Mouse (Mus musculus) spleen, adult 2 months (tissue): ENCODE results near the gene Tubgcp2. TPM values are rescaled to one million over a fixed set of nuclear protein-coding genes. Genes with fewer than 3 reads are reported as not detected.

Experiments used
- DNase-seq, 2 experiments: peaks; one replicate each; pipeline versions ENCODE4 v3.0.0 to v3.0.0-alpha.2; 2012 to 2021; ENCODE audit warnings: low spot score in 2 of 2, low read depth in 1 of 2
- H3K27ac ChIP-seq: fragments of 200-500 bp; 2 replicates; pipeline ENCODE4 v1.5.1; 2012; ENCODE audit warnings: low read length, inconsistent platforms; ENCODE audit not compliant: insufficient read depth
- H3K27me3 ChIP-seq: fragments of 200-500 bp; 2 replicates; pipeline ENCODE4 v1.6.1; 2012; ENCODE audit warnings: mild to moderate bottlenecking, moderate library complexity, low read length, inconsistent platforms; ENCODE audit not compliant: control insufficient read depth, insufficient read depth
- H3K36me3 ChIP-seq: fragments of 200-500 bp; 2 replicates; pipeline ENCODE4 v1.6.1; 2012; ENCODE audit warnings: mild to moderate bottlenecking, low read length, inconsistent platforms; ENCODE audit not compliant: control insufficient read depth, insufficient read depth
- H3K4me1 ChIP-seq: fragments of 200-500 bp; 2 replicates; pipeline ENCODE4 v1.6.1; 2011; ENCODE audit warnings: inconsistent platforms; ENCODE audit not compliant: control insufficient read depth, insufficient read depth, insufficient read length
- H3K4me3 ChIP-seq: fragments of 200-500 bp; 2 replicates; pipeline ENCODE4 v1.5.1; 2011; ENCODE audit warnings: mild to moderate bottlenecking, inconsistent platforms; ENCODE audit not compliant: insufficient read depth, insufficient read length; ENCODE audit errors: extremely low read depth
- CTCF ChIP-seq: fragments of 200-500 bp; IDR thresholded peaks from 2 replicates; pipeline ENCODE4 v1.5.1; 2011; ENCODE audit warnings: mild to moderate bottlenecking, inconsistent platforms; ENCODE audit not compliant: insufficient read depth, insufficient read length, insufficient replicate concordance; ENCODE audit errors: extremely low read depth
- POLR2A ChIP-seq: fragments of 200-500 bp; IDR thresholded peaks from 2 replicates; pipeline ENCODE4 v1.6.1; 2011; ENCODE audit warnings: low read depth, low read length, inconsistent platforms
- WGBS: fragments of 180-500 bp; shearing (Covaris S2); methylation state at CpG from one replicate; pipeline ENCODE4 v1.1.7; 2018; 5-methylcytosine and 5-hydroxymethylcytosine counted together
- polyA plus RNA-seq: library from polyadenylated mRNA; depleted of rRNA; stranded (reverse); fragments of >200 nt; gene quantifications from 2 replicates; pipeline ENCODE4 v1.2.3, GENCODE M21; 2012

Tubgcp2 gene
- polyA plus RNA-seq, 1 experiment, result 16.3 TPM

- Histone ChIP-seq H3K36me3 (no peaks in the 10 kb centered on the region), H3K4me3 (no peak overlapping the region; the same call in 1 of the 2 replicates), H3K4me1 (peaks cover 12% of the 10 kb centered on the region; the same call in 1 of the 2 replicates), H3K27me3 (peaks cover 10% of the 10 kb centered on the region), H3K27ac (no peak overlapping the region)
- TF ChIP-seq CTCF, result no peak
- TF ChIP-seq POLR2A, result no peak
- no peak for DNase-seq
- 3% methylated on average over 33 of the region's 33 CpGs for WGBS
Measured at GRCm38 (mm10) chr7:140047811-140048311, 11.4 kb upstream of the Tubgcp2 start.

GRCm38 (mm10) chr7:140045546-140045945 is 9.1 kb upstream of the Tubgcp2 start:
- 83% methylated on average over 4 of the region's 4 CpGs for WGBS
- Histone ChIP-seq H3K27ac (no peak overlapping the region), H3K4me3 (no peak overlapping the region), H3K36me3 (peaks cover 2% of the 10 kb centered on the region; the same call in 1 of the 2 replicates), H3K4me1 (peaks cover 12% of the 10 kb centered on the region; the same call in 1 of the 2 replicates), H3K27me3 (peaks cover 9% of the 10 kb centered on the region)
- no peak for TF ChIP-seq CTCF
- no peak for DNase-seq

- DNase-seq, result no peak
- H3K27ac ChIP-seq, result no peak overlapping the region
- peaks cover 2% of the 10 kb centered on the region; the same call in 1 of the 2 replicates for H3K4me1 ChIP-seq
- 65% methylated on average over 3 of the region's 3 CpGs for WGBS
- H3K27me3 ChIP-seq, result peaks cover under 1% of the 10 kb centered on the region; the same call in 1 of the 2 replicates
- TF ChIP-seq POLR2A, result no peak
- no peak for TF ChIP-seq CTCF
- no peak overlapping the region for H3K4me3 ChIP-seq
- peaks cover 7% of the 10 kb centered on the region; the same call in 1 of the 2 replicates for H3K36me3 ChIP-seq
Measured at GRCm38 (mm10) chr7:140042728-140043127, 6.3 kb upstream of the Tubgcp2 start.

- H3K4me1 ChIP-seq, result peaks cover 5% of the 10 kb centered on the region; the same call in 1 of the 2 replicates
- DNase-seq, result no peak
- no peak for TF ChIP-seq CTCF
- no peak for TF ChIP-seq POLR2A
- no peak overlapping the region for H3K4me3 ChIP-seq
- H3K36me3 ChIP-seq, result peaks cover 12% of the 10 kb centered on the region
- no peak overlapping the region for H3K27ac ChIP-seq
- 56% methylated on average over 3 of the region's 3 CpGs for WGBS
- no peaks in the 10 kb centered on the region for H3K27me3 ChIP-seq
Measured at GRCm38 (mm10) chr7:140037171-140037555, 694 bp upstream of the Tubgcp2 start.

GRCm38 (mm10) chr7:140035456-140035855 is 1.0 kb downstream of the Tubgcp2 start:
- DNase-seq, result no peak
- Histone ChIP-seq H3K27ac (no peak overlapping the region), H3K4me1 (peaks cover 5% of the 10 kb centered on the region; the same call in 1 of the 2 replicates), H3K36me3 (peaks cover 16% of the 10 kb centered on the region), H3K27me3 (no peaks in the 10 kb centered on the region), H3K4me3 (peak overlapping the region; percentile 94)
- no peak for TF ChIP-seq CTCF
- TF ChIP-seq POLR2A, result no peak
- 14% methylated on average over 7 of the region's 7 CpGs for WGBS

GRCm38 (mm10) chr7:140033386-140033785 is 3.1 kb downstream of the Tubgcp2 start:
- Histone ChIP-seq H3K4me1 (peaks cover 5% of the 10 kb centered on the region; the same call in 1 of the 2 replicates), H3K27ac (no peak overlapping the region), H3K4me3 (no peak overlapping the region), H3K27me3 (no peaks in the 10 kb centered on the region), H3K36me3 (peaks cover 28% of the 10 kb centered on the region)
- no peak for DNase-seq
- 95% methylated on average over 9 of the region's 9 CpGs for WGBS
- no peak for TF ChIP-seq POLR2A
- TF ChIP-seq CTCF, result no peak

GRCm38 (mm10) chr7:140032366-140032765 is 4.1 kb downstream of the Tubgcp2 start:
- Histone ChIP-seq H3K27me3 (no peaks in the 10 kb centered on the region), H3K4me1 (peaks cover 5% of the 10 kb centered on the region; the same call in 1 of the 2 replicates), H3K36me3 (peaks cover 33% of the 10 kb centered on the region), H3K4me3 (no peak overlapping the region), H3K27ac (no peak overlapping the region)
- TF ChIP-seq CTCF (no peak), POLR2A (no peak)
- 98% methylated on average over 10 of the region's 10 CpGs for WGBS
- no peak for DNase-seq
